Mouse (Mus musculus): ENCODE data around the gene Bdh2. TPM values are rescaled to one million over a fixed set of nuclear protein-coding genes. Genes with fewer than 3 reads are reported as not detected.

Gene Bdh2
- total and polyA plus RNA-seq, 3 experiments, result 0.22 to 0.23 TPM; not detected in 1

DNA sequence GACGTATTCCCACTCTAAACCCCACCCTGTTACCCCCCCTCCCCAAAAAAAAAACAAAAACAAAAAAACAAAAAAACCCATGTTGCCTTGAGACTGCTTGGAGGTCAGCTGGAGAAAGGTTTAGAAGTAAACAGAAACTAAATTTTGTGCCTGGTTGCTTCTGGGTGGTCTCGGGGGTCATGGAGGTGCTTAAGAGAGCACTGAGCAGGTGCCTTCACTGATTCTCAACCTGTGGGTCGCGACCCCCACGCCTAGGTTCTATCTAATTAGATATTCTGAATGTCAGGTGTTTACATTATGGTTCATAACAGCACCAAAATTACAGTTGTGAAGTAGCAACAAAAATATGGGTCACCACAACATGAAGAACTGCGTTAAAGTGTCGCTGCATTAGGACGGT, 680 bp downstream of the Bdh2 start:
- Histone ChIP-seq H3K9me3 (replicated peaks; ENCODE audit: insufficient read depth, low read length) (no peaks in the 10 kb centered on the region), H3K27ac (ENCODE audit: control insufficient read depth, low read depth, low read length) (no peak overlapping the region), H3K27me3 (ENCODE audit: control insufficient read depth in 1 of 2, insufficient read depth in 2 of 2, low read length in 2 of 2) (no peaks in the 10 kb centered on the region), H3K4me1 (ENCODE audit: control insufficient read depth in 1 of 2, insufficient read depth in 2 of 2, low read length in 2 of 2) (no peaks in the 10 kb centered on the region), H3K9ac (ENCODE audit: control insufficient read depth, low read depth, low read length, poor library complexity, severe bottlenecking) (no peak overlapping the region), H3K36me3 (ENCODE audit: control insufficient read depth in 1 of 2, insufficient read depth in 2 of 2, low read length in 2 of 2) (no peaks in the 10 kb centered on the region), H3K4me3 (ENCODE audit: control insufficient read depth in 1 of 2, insufficient read depth in 1 of 2, low read depth in 2 of 2, low read length in 2 of 2) (no peak overlapping the region), H3K79me2 (ENCODE audit: control insufficient read depth, insufficient read depth, low read length, poor library complexity) (no peaks in the 10 kb centered on the region)
- no peak for DNase-seq (ENCODE audit: low read depth, low spot score)
- TF ChIP-seq ETS1 (IDR thresholded peaks at IDR 0.05; ENCODE audit: low read depth, low read length), result no peak
- TF ChIP-seq SIN3A (IDR thresholded peaks at IDR 0.05; ENCODE audit: low read length), result no peak
- no peak for TF ChIP-seq USF2 (IDR thresholded peaks at IDR 0.05; ENCODE audit: borderline replicate concordance in 1 of 2, insufficient read depth in 1 of 2, low read depth in 1 of 2, low read length in 2 of 2)
- TF ChIP-seq BHLHE40 (IDR thresholded peaks at IDR 0.05; ENCODE audit: borderline replicate concordance, low read depth, low read length), result no peak
- TF ChIP-seq CHD1 (IDR thresholded peaks at IDR 0.05; ENCODE audit: low read depth, low read length), result no peak
- TF ChIP-seq POLR2AphosphoS5 (IDR thresholded peaks at IDR 0.05; ENCODE audit: borderline replicate concordance, low read depth, low read length), result no peak
- no peak for TF ChIP-seq NELFE (IDR thresholded peaks at IDR 0.05; ENCODE audit: low read depth, low read length)

DNA sequence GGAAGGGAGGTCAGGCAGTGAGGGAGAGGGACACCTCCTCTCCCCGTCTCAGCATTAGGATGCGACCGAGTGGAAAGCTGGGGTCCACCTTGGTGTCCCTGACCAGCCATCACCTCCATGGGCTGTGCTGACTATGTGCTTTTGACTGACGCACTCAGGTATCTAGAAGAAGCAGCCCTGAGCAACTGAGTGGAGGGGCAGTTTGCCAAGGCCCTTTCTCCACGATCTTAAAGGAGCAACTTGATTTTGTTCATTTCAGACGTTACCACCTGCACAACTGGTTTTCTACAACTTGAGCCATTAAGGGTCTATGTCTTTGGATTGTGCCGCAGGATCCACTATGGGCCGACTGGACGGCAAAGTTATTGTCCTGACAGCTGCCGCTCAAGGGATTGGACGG, 4.2 kb downstream of the Bdh2 start:
- H3K9ac ChIP-seq (ENCODE audit: control insufficient read depth, low read depth, low read length, poor library complexity, severe bottlenecking), result no peak overlapping the region
- no peak for TF ChIP-seq ZKSCAN1 (IDR thresholded peaks at IDR 0.05; ENCODE audit: low read depth, low read length)
- no peak for TF ChIP-seq SMC3 (IDR thresholded peaks at IDR 0.05; ENCODE audit: low read depth, low read length)
- no peak for TF ChIP-seq EP300 (IDR thresholded peaks at IDR 0.05; ENCODE audit: low read depth in 1 of 2, low read length in 2 of 2)
- DNase-seq (ENCODE audit: low read depth, low spot score), result no peak
- H3K27me3 ChIP-seq (ENCODE audit: control insufficient read depth in 1 of 2, insufficient read depth in 2 of 2, low read length in 2 of 2), result no peaks in the 10 kb centered on the region
- no peaks in the 10 kb centered on the region for H3K36me3 ChIP-seq (ENCODE audit: control insufficient read depth in 1 of 2, insufficient read depth in 2 of 2, low read length in 2 of 2)
- no peak overlapping the region for H3K4me3 ChIP-seq (ENCODE audit: control insufficient read depth in 1 of 2, insufficient read depth in 1 of 2, low read depth in 2 of 2, low read length in 2 of 2)
- H3K4me1 ChIP-seq (ENCODE audit: control insufficient read depth in 1 of 2, insufficient read depth in 2 of 2, low read length in 2 of 2), result no peaks in the 10 kb centered on the region
- no peaks in the 10 kb centered on the region for H3K79me2 ChIP-seq (ENCODE audit: control insufficient read depth, insufficient read depth, low read length, poor library complexity)
- H3K9me3 ChIP-seq (replicated peaks; ENCODE audit: insufficient read depth, low read length), result no peaks in the 10 kb centered on the region
- no peak overlapping the region for H3K27ac ChIP-seq (ENCODE audit: control insufficient read depth, low read depth, low read length)

DNA sequence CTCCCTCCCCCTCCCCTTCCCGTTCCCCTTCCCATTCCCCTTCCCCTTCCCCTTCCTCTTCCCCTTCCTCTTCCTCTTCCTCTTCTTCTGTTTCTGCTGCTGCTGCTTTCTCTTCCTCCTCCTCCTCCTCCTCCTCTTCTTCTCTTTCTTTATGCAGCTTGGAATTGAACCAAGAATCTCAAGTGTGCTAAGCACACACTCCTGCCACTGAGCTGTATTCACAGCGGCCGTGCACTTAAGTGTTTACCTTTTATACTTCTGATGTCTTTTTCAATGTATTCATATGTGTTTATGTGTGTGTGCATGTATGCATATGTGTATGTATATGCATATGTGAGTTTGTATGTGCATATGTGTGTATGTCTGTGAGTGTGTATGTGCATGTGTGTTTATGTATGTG, 4.8 kb downstream of the Bdh2 start:
- Histone ChIP-seq H3K9ac (ENCODE audit: control insufficient read depth, low read depth, low read length, poor library complexity, severe bottlenecking) (no peak overlapping the region), H3K9me3 (replicated peaks; ENCODE audit: insufficient read depth, low read length) (no peaks in the 10 kb centered on the region), H3K27me3 (ENCODE audit: control insufficient read depth in 1 of 2, insufficient read depth in 2 of 2, low read length in 2 of 2) (no peaks in the 10 kb centered on the region), H3K79me2 (ENCODE audit: control insufficient read depth, insufficient read depth, low read length, poor library complexity) (no peaks in the 10 kb centered on the region), H3K36me3 (ENCODE audit: control insufficient read depth in 1 of 2, insufficient read depth in 2 of 2, low read length in 2 of 2) (no peaks in the 10 kb centered on the region), H3K27ac (ENCODE audit: control insufficient read depth, low read depth, low read length) (no peak overlapping the region), H3K4me1 (ENCODE audit: control insufficient read depth in 1 of 2, insufficient read depth in 2 of 2, low read length in 2 of 2) (no peaks in the 10 kb centered on the region), H3K4me3 (ENCODE audit: control insufficient read depth in 1 of 2, insufficient read depth in 1 of 2, low read depth in 2 of 2, low read length in 2 of 2) (no peak overlapping the region)
- DNase-seq (ENCODE audit: low read depth, low spot score), result no peak
- TF ChIP-seq UBTF (IDR thresholded peaks at IDR 0.05; ENCODE audit: borderline replicate concordance, insufficient read depth, low read depth, low read length) (no peak), BHLHE40 (IDR thresholded peaks at IDR 0.05; ENCODE audit: borderline replicate concordance, low read depth, low read length) (no peak), MAFK (IDR thresholded peaks at IDR 0.05; ENCODE audit: borderline replicate concordance, low read depth, low read length) (no peak), GABPA (IDR thresholded peaks at IDR 0.05; ENCODE audit: low read depth, low read length) (no peak), RCOR1 (IDR thresholded peaks at IDR 0.05; ENCODE audit: low read depth, low read length) (no peak), ELF1 (IDR thresholded peaks at IDR 0.05; ENCODE audit: low read depth, low read length) (no peak), ZKSCAN1 (IDR thresholded peaks at IDR 0.05; ENCODE audit: low read depth, low read length) (no peak), MEF2A (IDR thresholded peaks at IDR 0.05; ENCODE audit: extremely low read depth, insufficient replicate concordance, low read depth, low read length, poor library complexity, severe bottlenecking) (no peak)
